Mouse (Mus musculus) embryo, embryonic 11 days (tissue): Measurements from ENCODE around the gene Mrpl1.

Experiments
- DNase-seq: peaks from one replicate; pipeline ENCODE4 v3.0.0-alpha.2; 2015

Mrpl1 gene

DNA sequence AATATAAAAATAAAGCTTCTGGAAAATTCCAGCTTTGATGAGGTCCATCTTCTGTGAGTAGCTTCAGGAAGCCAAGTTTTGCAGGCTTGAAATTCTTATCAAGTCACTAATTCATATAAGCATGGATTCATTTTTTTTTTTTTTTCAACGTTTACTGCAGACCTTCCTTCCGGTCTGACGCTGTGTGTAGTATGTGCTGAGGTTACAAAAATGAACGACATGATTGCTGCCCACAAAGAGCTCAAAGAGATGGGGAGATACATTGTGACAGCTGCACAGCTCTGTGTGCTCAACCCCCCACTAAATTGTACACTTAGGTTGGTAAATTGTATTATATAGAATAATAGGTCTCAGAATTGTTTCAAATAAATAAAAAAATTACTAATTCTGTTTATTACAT lies 750 bp upstream of the Mrpl1 start:
- DNase-seq, result no peak

GRCm38 (mm10) chr5:96209916-96210583 lies 757 bp downstream of the Mrpl1 start:
- peak; percentile 93 for DNase-seq

- no peak for DNase-seq
Observed at GRCm38 (mm10) chr5:96218648-96219047, 9.4 kb downstream of the Mrpl1 start.

- no peak for DNase-seq
Observed at GRCm38 (mm10) chr5:96219512-96219911, 10.2 kb downstream of the Mrpl1 start.

GRCm38 (mm10) chr5:96221298-96221697 lies 12.0 kb downstream of the Mrpl1 start:
- no peak for DNase-seq

GRCm38 (mm10) chr5:96221812-96222585 lies 12.7 kb downstream of the Mrpl1 start:
- DNase-seq, result no peak

GRCm38 (mm10) chr5:96222964-96223363 lies 13.7 kb downstream of the Mrpl1 start:
- no peak for DNase-seq

DNA sequence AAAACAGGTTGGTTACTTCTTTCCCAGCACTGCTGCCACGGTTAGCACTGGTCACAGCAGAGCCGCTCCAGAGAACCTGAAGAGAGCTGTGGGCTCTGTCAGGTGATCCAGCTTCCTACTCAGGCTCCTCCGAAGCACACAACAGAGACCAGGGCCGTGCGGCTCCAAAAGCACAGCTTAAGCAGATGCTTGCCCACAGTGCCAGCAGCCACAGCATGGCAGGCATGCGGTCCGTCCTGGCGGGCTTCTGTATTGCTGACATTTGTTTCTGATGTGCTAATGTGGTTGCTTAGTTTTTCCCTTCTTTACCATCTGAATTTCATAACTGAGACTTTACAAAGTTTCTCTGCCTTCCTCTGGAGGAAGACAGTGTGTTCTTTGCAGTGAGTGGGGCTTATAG lies 17.2 kb downstream of the Mrpl1 start:
- DNase-seq, result no peak

DNA sequence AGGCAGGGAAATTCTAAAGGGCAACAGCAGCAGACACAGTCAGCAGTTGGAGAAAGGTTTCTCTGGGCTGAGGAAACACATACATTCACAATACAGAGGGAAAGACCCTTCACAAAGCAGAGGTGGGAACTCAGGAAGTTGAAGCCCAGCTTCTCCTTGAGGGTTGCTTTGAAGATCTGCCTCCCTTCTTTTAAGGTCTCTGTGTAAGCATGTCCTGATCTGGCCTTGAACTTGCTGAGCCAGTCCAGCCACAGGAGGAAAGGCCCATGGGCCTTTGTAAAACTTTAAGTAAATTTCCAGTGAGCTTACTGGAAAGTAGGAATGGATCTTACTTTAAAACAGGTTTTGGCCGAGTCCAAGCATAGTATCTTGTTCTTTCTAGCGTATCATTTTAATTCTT lies 19.7 kb downstream of the Mrpl1 start:
- no peak for DNase-seq

GRCm38 (mm10) chr5:96238797-96239196 lies 29.5 kb downstream of the Mrpl1 start:
- DNase-seq, result no peak

GRCm38 (mm10) chr5:96240856-96241255 lies 31.6 kb downstream of the Mrpl1 start:
- no peak for DNase-seq

DNA sequence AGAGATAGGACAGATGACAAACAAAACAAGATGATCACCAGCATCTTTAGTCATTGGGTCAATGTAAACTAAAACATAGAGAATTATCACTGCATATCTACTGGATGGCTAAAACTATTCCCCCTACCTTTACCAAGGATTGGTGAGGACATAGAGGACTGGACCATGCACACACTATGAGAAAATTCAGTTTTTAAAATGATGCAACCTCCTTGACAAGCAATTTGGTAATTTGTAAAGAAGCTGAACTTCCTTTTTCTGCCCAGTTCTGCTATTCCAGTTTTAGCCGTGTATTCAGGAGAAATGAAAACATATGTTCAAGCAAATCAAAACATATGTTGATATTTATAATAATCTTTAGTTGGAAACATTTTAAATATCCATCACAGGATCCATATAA lies 35.2 kb downstream of the Mrpl1 start:
- no peak for DNase-seq

DNA sequence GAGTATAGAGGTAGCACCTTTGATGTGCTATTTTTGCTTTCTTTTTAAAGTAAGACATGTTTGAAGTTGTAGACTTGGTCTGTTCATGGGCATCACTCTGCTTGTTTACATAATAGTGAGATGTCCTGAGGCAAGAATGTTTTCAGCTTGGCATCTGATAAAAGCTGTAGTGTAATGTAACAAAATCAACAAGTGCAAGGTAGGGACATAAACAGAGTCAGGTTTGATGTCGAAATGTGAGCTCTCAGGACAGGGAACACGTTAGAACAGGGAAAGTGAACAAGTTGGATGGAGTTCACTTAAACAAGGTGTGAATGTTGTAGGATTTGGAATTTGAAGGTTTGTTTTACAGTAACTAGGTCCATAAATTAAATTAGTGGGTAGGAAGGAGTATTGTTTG lies 44.7 kb downstream of the Mrpl1 start:
- no peak for DNase-seq

DNA sequence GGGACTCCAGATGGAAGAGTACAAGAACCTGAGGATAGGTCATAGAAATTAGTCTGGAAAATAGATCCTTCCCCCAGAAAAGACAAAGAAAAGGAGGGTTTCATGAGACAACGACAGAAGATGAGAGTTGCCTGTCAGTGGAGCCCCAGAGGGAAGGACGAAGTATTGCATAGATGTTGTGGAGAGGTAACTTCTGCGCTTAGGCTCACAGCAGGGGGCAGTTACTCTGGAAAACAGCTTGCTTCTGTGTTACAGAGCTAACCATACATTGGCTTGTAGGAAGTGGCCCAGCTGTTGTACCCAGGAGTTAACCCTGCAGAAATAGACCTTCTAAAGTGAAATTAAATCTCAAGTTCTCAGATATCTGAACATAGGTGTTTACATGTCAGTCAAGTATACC lies 45.9 kb downstream of the Mrpl1 start:
- DNase-seq, result no peak

DNA sequence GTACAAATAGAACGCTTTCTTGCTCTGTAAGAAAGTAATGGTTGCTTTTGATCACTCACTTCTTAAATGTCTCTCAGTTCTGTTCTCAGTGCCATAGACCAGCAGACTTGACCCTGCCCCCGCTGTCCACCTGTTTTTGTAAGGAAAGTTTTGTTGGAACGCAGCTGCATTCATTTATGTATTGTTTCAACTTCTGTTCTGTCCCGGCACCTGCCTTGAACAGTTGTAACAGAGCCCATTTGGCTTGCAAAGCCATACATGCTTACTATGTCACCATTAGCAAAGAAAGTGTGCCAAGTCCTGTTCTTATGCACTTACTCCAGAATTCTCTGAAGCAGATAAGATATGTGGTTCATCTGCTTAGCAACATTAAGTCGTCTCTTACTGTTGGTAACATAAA lies 48.9 kb downstream of the Mrpl1 start:
- no peak for DNase-seq

GRCm38 (mm10) chr5:96267017-96267702 lies 57.9 kb downstream of the Mrpl1 start:
- DNase-seq, result peak; percentile 78

GRCm38 (mm10) chr5:96271070-96271469 lies 61.8 kb downstream of the Mrpl1 start:
- no peak for DNase-seq

GRCm38 (mm10) chr5:96305786-96306185 lies 96.5 kb downstream of the Mrpl1 start:
- peak; percentile 51 for DNase-seq

GRCm38 (mm10) chr5:96306271-96306670 lies 97.0 kb downstream of the Mrpl1 start:
- DNase-seq, result no peak

GRCm38 (mm10) chr5:96306826-96307225 lies 97.5 kb downstream of the Mrpl1 start:
- DNase-seq, result no peak

GRCm38 (mm10) chr5:96308086-96308485 lies 98.8 kb downstream of the Mrpl1 start:
- no peak for DNase-seq

DNA sequence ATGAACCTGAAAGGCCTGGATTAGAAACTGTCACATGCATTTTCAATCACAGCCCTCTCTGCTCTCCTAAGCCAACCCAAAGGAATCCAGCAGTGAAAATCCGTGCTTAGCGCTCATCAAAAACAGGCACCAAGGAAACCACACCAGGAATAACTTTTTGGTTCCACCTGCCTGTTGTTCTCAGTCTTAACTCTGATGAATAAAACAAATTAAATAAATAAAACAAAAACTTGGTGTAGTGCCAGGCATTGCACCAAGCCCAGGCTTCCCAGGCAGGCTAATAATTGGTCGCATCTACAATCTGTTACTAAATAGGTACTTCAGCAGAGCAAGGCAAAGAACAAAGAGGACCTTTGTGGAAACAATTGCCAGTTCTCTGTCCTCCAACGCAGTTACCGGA lies 99.4 kb downstream of the Mrpl1 start:
- no peak for DNase-seq

GRCm38 (mm10) chr5:96309566-96309965 lies 100.3 kb downstream of the Mrpl1 start:
- no peak for DNase-seq

- DNase-seq, result no peak
Observed at GRCm38 (mm10) chr5:96311677-96312076, 102.4 kb downstream of the Mrpl1 start.
